Mouse (Mus musculus) liver, embryonic 12.5 days (tissue): ENCODE results near the gene Myh14. TPM values are rescaled to one million over a fixed set of nuclear protein-coding genes. Genes with fewer than 3 reads are reported as not detected.

Experiments
- ATAC-seq: fragments of 200-750 bp; cut with Nextera tagmentation; 2 replicates; pipeline ENCODE4 v1.8.0; 2017; ENCODE audit warnings: moderate number of reproducible peaks, mild to moderate bottlenecking, moderate library complexity
- H3K27ac ChIP-seq: fragments of 300-500 bp; sonication (generic); 2 replicates; pipeline ENCODE4 v1.5.1; 2016; ENCODE audit warnings: mild to moderate bottlenecking
- H3K27me3 ChIP-seq: fragments of 300-500 bp; sonication (generic); replicated peaks from 2 replicates; pipeline ENCODE4 v1.6.1; 2016; ENCODE audit warnings: mild to moderate bottlenecking, moderate library complexity
- H3K36me3 ChIP-seq: fragments of 300-500 bp; sonication (generic); 2 replicates; pipeline ENCODE4 v1.6.1; 2016; ENCODE audit warnings: mild to moderate bottlenecking, moderate library complexity
- H3K4me1 ChIP-seq: fragments of 300-500 bp; sonication (generic); 2 replicates; pipeline ENCODE4 v1.6.1; 2016
- H3K4me2 ChIP-seq: fragments of 300-500 bp; sonication (generic); 2 replicates; pipeline ENCODE4 v1.6.1; 2016; ENCODE audit warnings: mild to moderate bottlenecking, moderate library complexity
- H3K4me3 ChIP-seq: fragments of 300-500 bp; sonication (generic); 2 replicates; pipeline ENCODE4 v1.5.1; 2016; ENCODE audit warnings: mild to moderate bottlenecking, moderate library complexity
- H3K9ac ChIP-seq: fragments of 300-500 bp; sonication (generic); 2 replicates; pipeline ENCODE4 v1.6.1; 2016; ENCODE audit warnings: mild to moderate bottlenecking, moderate library complexity
- H3K9me3 ChIP-seq: fragments of 300-500 bp; sonication (generic); replicated peaks from 2 replicates; pipeline ENCODE4 v1.6.1; 2016; ENCODE audit warnings: mild to moderate bottlenecking, moderate library complexity
- WGBS: fragments of 180-500 bp; shearing (Covaris S2); methylation state at CpG from one replicate; pipeline ENCODE4 v1.1.7; 2016; ENCODE audit not compliant: insufficient replicate concordance; 5-methylcytosine and 5-hydroxymethylcytosine counted together
- polyA plus RNA-seq: library from polyadenylated mRNA; unstranded; fragments of >200 nt; fragmentation: Nextera tagmentation; extraction: Ambion mirVana; gene quantifications from 2 replicates; pipeline ENCODE4 v1.2.1, GENCODE M21; 2016

Gene Myh14
- polyA plus RNA-seq, 1 experiment from 2014 or later = 0.13 TPM

- Histone ChIP-seq H3K27ac (no peak overlapping the region), H3K4me3 (no peak overlapping the region), H3K9me3 (peaks cover 7% of the 10 kb centered on the region), H3K27me3 (peaks cover 52% of the 10 kb centered on the region), H3K36me3 (no peaks in the 10 kb centered on the region), H3K9ac (no peak overlapping the region), H3K4me1 (peaks cover 9% of the 10 kb centered on the region; the same call in 1 of the 2 replicates), H3K4me2 (no peak overlapping the region)
- 46% methylated on average over 13 of the region's 13 CpGs for WGBS
- ATAC-seq = no peak
Observed at GRCm38 (mm10) chr7:44667996-44668738, 2.5 kb downstream of the Myh14 start.

- H3K36me3 ChIP-seq = no peaks in the 10 kb centered on the region
- no peak for ATAC-seq
- peaks cover 48% of the 10 kb centered on the region for H3K27me3 ChIP-seq
- peaks cover 7% of the 10 kb centered on the region for H3K9me3 ChIP-seq
- 53% methylated on average over 2 of the region's 2 CpGs for WGBS
- H3K4me3 ChIP-seq = no peak overlapping the region
- H3K27ac ChIP-seq = no peak overlapping the region
- peaks cover 9% of the 10 kb centered on the region; the same call in 1 of the 2 replicates for H3K4me1 ChIP-seq
- no peak overlapping the region for H3K9ac ChIP-seq
- no peak overlapping the region for H3K4me2 ChIP-seq
Observed at GRCm38 (mm10) chr7:44666462-44666861, 4.2 kb downstream of the Myh14 start.

GRCm38 (mm10) chr7:44664731-44665130 is 5.9 kb downstream of the Myh14 start:
- Histone ChIP-seq H3K9ac (no peak overlapping the region), H3K27ac (no peak overlapping the region), H3K4me3 (no peak overlapping the region), H3K9me3 (peaks cover 7% of the 10 kb centered on the region), H3K4me2 (no peak overlapping the region), H3K4me1 (no peaks in the 10 kb centered on the region), H3K27me3 (peaks cover 32% of the 10 kb centered on the region), H3K36me3 (no peaks in the 10 kb centered on the region)
- WGBS = 33% methylated on average over 11 of the region's 11 CpGs
- no peak for ATAC-seq

GRCm38 (mm10) chr7:44663546-44663945 is 7.1 kb downstream of the Myh14 start:
- ATAC-seq = no peak
- Histone ChIP-seq H3K9ac (no peak overlapping the region), H3K36me3 (no peaks in the 10 kb centered on the region), H3K27me3 (peaks cover 21% of the 10 kb centered on the region), H3K4me2 (no peak overlapping the region), H3K4me1 (no peaks in the 10 kb centered on the region), H3K9me3 (peaks cover 7% of the 10 kb centered on the region), H3K27ac (no peak overlapping the region), H3K4me3 (no peak overlapping the region)
- WGBS = 63% methylated on average over 5 of the region's 5 CpGs

GRCm38 (mm10) chr7:44662569-44662968 is 8.1 kb downstream of the Myh14 start:
- Histone ChIP-seq H3K27ac (no peak overlapping the region), H3K27me3 (peaks cover 16% of the 10 kb centered on the region), H3K9me3 (peaks cover 7% of the 10 kb centered on the region), H3K4me3 (no peak overlapping the region), H3K4me2 (no peak overlapping the region), H3K36me3 (no peaks in the 10 kb centered on the region), H3K9ac (no peak overlapping the region), H3K4me1 (no peaks in the 10 kb centered on the region)
- 7% methylated on average over 3 of the region's 3 CpGs for WGBS
- ATAC-seq = no peak

- Histone ChIP-seq H3K9ac (no peak overlapping the region), H3K9me3 (peaks cover 7% of the 10 kb centered on the region), H3K27ac (no peak overlapping the region), H3K4me2 (no peak overlapping the region), H3K4me1 (no peaks in the 10 kb centered on the region), H3K27me3 (peaks cover 16% of the 10 kb centered on the region), H3K36me3 (no peaks in the 10 kb centered on the region), H3K4me3 (no peak overlapping the region)
- ATAC-seq = no peak
- WGBS = 15% methylated on average over 8 of the region's 8 CpGs
Observed at GRCm38 (mm10) chr7:44662168-44662567, 8.5 kb downstream of the Myh14 start.

GRCm38 (mm10) chr7:44661219-44661618 is 9.4 kb downstream of the Myh14 start:
- Histone ChIP-seq H3K4me3 (no peak overlapping the region), H3K36me3 (no peaks in the 10 kb centered on the region), H3K9ac (no peak overlapping the region), H3K27ac (no peak overlapping the region), H3K4me1 (no peaks in the 10 kb centered on the region), H3K4me2 (no peak overlapping the region), H3K9me3 (peaks cover under 1% of the 10 kb centered on the region; the same call in 1 of the 2 replicates), H3K27me3 (peaks cover 16% of the 10 kb centered on the region)
- no peak for ATAC-seq
- 59% methylated on average over 5 of the region's 5 CpGs for WGBS

GRCm38 (mm10) chr7:44655504-44655903 is 15.1 kb downstream of the Myh14 start:
- Histone ChIP-seq H3K9me3 (no peaks in the 10 kb centered on the region), H3K4me2 (no peak overlapping the region), H3K9ac (no peak overlapping the region), H3K4me3 (no peak overlapping the region), H3K27me3 (0 out of 2 replicates have a peak, but pooled peaks cover 8% of the 10 kb centered on the region), H3K36me3 (no peaks in the 10 kb centered on the region), H3K27ac (no peak overlapping the region), H3K4me1 (no peaks in the 10 kb centered on the region)
- 16% methylated on average over 8 of the region's 8 CpGs for WGBS
- ATAC-seq = no peak

GRCm38 (mm10) chr7:44653773-44654172 is 16.9 kb downstream of the Myh14 start:
- ATAC-seq = no peak
- Histone ChIP-seq H3K4me3 (no peak overlapping the region), H3K4me1 (no peaks in the 10 kb centered on the region), H3K4me2 (no peak overlapping the region), H3K27ac (no peak overlapping the region), H3K36me3 (no peaks in the 10 kb centered on the region), H3K9me3 (no peaks in the 10 kb centered on the region), H3K27me3 (0 out of 2 replicates have a peak, but pooled peaks cover 8% of the 10 kb centered on the region), H3K9ac (no peak overlapping the region)
- 39% methylated on average over 8 of the region's 8 CpGs for WGBS

- Histone ChIP-seq H3K36me3 (no peaks in the 10 kb centered on the region), H3K4me2 (no peak overlapping the region), H3K4me1 (no peaks in the 10 kb centered on the region), H3K4me3 (no peak overlapping the region), H3K27me3 (peaks cover 5% of the 10 kb centered on the region), H3K27ac (no peak overlapping the region), H3K9me3 (no peaks in the 10 kb centered on the region), H3K9ac (no peak overlapping the region)
- no peak for ATAC-seq
- 45% methylated on average over 7 of the region's 7 CpGs for WGBS
Observed at GRCm38 (mm10) chr7:44651416-44651815, 19.2 kb downstream of the Myh14 start.

- H3K4me3 ChIP-seq = no peak overlapping the region
- H3K27me3 ChIP-seq = peaks cover 15% of the 10 kb centered on the region
- H3K4me1 ChIP-seq = no peaks in the 10 kb centered on the region
- H3K4me2 ChIP-seq = no peak overlapping the region
- H3K9ac ChIP-seq = no peak overlapping the region
- 8% methylated on average over 4 of the region's 4 CpGs for WGBS
- no peak for ATAC-seq
- H3K27ac ChIP-seq = no peak overlapping the region
- H3K36me3 ChIP-seq = no peaks in the 10 kb centered on the region
- H3K9me3 ChIP-seq = no peaks in the 10 kb centered on the region
Observed at GRCm38 (mm10) chr7:44649990-44650389, 20.7 kb downstream of the Myh14 start.

- no peak overlapping the region for H3K4me2 ChIP-seq
- H3K27ac ChIP-seq = no peak overlapping the region
- no peak overlapping the region for H3K4me3 ChIP-seq
- H3K36me3 ChIP-seq = no peaks in the 10 kb centered on the region
- peaks cover 24% of the 10 kb centered on the region for H3K27me3 ChIP-seq
- ATAC-seq = no peak
- H3K4me1 ChIP-seq = no peaks in the 10 kb centered on the region
- H3K9me3 ChIP-seq = no peaks in the 10 kb centered on the region
- 59% methylated on average over 8 of the region's 8 CpGs for WGBS
- H3K9ac ChIP-seq = no peak overlapping the region
Observed at GRCm38 (mm10) chr7:44649094-44649610, 21.5 kb downstream of the Myh14 start.
